Mouse (Mus musculus): Measurements from ENCODE around the gene Tab2. TPM values are rescaled to one million over a fixed set of nuclear protein-coding genes. Genes with fewer than 3 reads are reported as not detected.
A peak's percentile ranks its signal among the peaks of the same experiment; 100 is the strongest.

Tab2 gene
- polyA plus RNA-seq (2015; fragmentation: Nextera tagmentation; extraction: Ambion mirVana): 17.1 and 18.8 TPM in 2 replicates

DNA sequence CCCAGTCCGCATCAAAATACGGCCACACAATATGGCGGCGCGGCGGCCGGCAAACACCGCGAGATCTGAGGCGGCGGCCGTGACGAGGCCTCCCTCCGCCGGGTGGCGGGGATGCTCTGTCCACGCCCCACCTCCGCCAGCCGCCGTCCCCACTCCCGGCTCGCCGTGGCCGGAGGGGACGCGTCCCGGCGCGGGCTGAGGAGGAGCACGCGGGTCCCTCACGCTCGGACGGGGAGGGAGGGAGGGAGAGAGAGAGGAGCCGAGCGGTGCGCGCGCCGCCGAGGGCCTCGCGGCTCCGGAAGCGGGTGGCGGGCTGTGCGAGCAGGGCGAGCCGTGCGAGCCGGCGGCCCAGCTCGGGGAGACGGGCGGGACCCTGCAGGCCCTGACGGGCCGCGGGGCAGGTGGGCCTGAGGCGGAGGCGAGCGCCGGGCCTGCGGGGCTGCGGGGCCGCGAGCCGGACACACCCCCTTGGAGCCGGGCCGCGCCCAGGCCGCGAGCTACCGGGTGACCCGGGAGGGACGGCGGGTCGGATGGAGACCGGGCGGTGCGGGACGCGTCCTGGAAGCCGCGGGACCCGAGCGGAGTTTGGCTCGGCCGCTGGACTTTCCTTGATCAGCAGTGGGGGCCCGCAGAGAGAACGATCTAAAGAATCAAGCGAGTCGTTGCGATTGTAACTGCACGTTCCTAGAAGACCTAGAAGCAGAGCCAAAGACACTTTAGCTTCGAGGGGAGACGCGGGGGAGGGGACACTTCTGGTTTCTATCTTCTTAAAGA is at the start of gene Tab2:
Gene Tab2, minus strand, starts transcription at position 3 of the 774 bp plus-strand sequence.
- Histone ChIP-seq H3K4me3 (replicated peaks) (peak within 1 kb of the TSS; percentile 93), H3K9me3 (no peaks in the 10 kb centered on the region), H3K4me2 (peak within 1 kb of the TSS; percentile 80), H3K27me3 (replicated peaks) (no peaks in the 10 kb centered on the region), H3K4me1 (peaks cover 8% of the 10 kb centered on the region; the same call in 1 of the 2 replicates), H3K36me3 (no peaks in the 10 kb centered on the region), H3K27ac (peak within 1 kb of the TSS; percentile 99), H3K9ac (peak within 1 kb of the TSS; percentile 95)
- under 1% methylated on average over 85 of the region's 97 CpGs for WGBS
- peak; percentile 94 for ATAC-seq (ENCODE audit: insufficient read depth, low FRiP score, low read depth)

- ATAC-seq (ENCODE audit: insufficient read depth, low FRiP score, low read depth): no peak
- H3K9me3 ChIP-seq: no peaks in the 10 kb centered on the region
- 68% methylated on average over 10 of the region's 10 CpGs for WGBS
- H3K36me3 ChIP-seq: no peaks in the 10 kb centered on the region
- H3K9ac ChIP-seq: no peak overlapping the region
- no peak overlapping the region for H3K4me2 ChIP-seq
- no peak overlapping the region for H3K4me3 ChIP-seq (replicated peaks)
- no peaks in the 10 kb centered on the region for H3K27me3 ChIP-seq (replicated peaks)
- no peaks in the 10 kb centered on the region for H3K4me1 ChIP-seq
- no peak overlapping the region for H3K27ac ChIP-seq
Observed at GRCm38 (mm10) chr10:7992258-7992919, 36.4 kb upstream of the Tab2 start.

- H3K4me2 ChIP-seq: no peak overlapping the region
- no peaks in the 10 kb centered on the region for H3K27me3 ChIP-seq (replicated peaks)
- no peak for ATAC-seq (ENCODE audit: insufficient read depth, low FRiP score, low read depth)
- H3K9me3 ChIP-seq: no peaks in the 10 kb centered on the region
- no peaks in the 10 kb centered on the region for H3K36me3 ChIP-seq
- H3K9ac ChIP-seq: no peak overlapping the region
- H3K27ac ChIP-seq: no peak overlapping the region
- H3K4me1 ChIP-seq: no peaks in the 10 kb centered on the region
- 61% methylated on average over 5 of the region's 5 CpGs for WGBS
- H3K4me3 ChIP-seq (replicated peaks): no peak overlapping the region
Observed at GRCm38 (mm10) chr10:7991596-7991995, 35.6 kb upstream of the Tab2 start.

GRCm38 (mm10) chr10:7987521-7987920 is 31.5 kb upstream of the Tab2 start:
- Histone ChIP-seq H3K9me3 (no peaks in the 10 kb centered on the region), H3K27me3 (replicated peaks) (no peaks in the 10 kb centered on the region), H3K4me3 (replicated peaks) (no peak overlapping the region), H3K36me3 (no peaks in the 10 kb centered on the region), H3K9ac (no peak overlapping the region), H3K4me1 (no peaks in the 10 kb centered on the region), H3K27ac (no peak overlapping the region), H3K4me2 (no peak overlapping the region)
- ATAC-seq (ENCODE audit: insufficient read depth, low FRiP score, low read depth): no peak
- WGBS: 85% methylated on average over 8 of the region's 8 CpGs

GRCm38 (mm10) chr10:7976462-7976861 is 20.4 kb upstream of the Tab2 start:
- WGBS: 91% methylated on average over 9 of the region's 9 CpGs
- H3K9me3 ChIP-seq: no peaks in the 10 kb centered on the region

GRCm38 (mm10) chr10:7968747-7969280 is 12.8 kb upstream of the Tab2 start:
- Histone ChIP-seq H3K27ac (no peak overlapping the region), H3K4me2 (no peak overlapping the region), H3K9ac (no peak overlapping the region), H3K27me3 (replicated peaks) (no peaks in the 10 kb centered on the region), H3K9me3 (no peaks in the 10 kb centered on the region), H3K4me3 (replicated peaks) (no peak overlapping the region), H3K4me1 (no peaks in the 10 kb centered on the region), H3K36me3 (no peaks in the 10 kb centered on the region)
- no peak for ATAC-seq (ENCODE audit: insufficient read depth, low FRiP score, low read depth)
- 93% methylated on average over 2 of the region's 2 CpGs for WGBS

More at GRCm38 (mm10) chr10:7976462-7976861, 20.4 kb upstream of the Tab2 start:
- Histone ChIP-seq H3K9ac (no peak overlapping the region), H3K27me3 (replicated peaks) (no peaks in the 10 kb centered on the region), H3K4me1 (no peaks in the 10 kb centered on the region), H3K36me3 (no peaks in the 10 kb centered on the region), H3K27ac (no peak overlapping the region), H3K4me2 (no peak overlapping the region), H3K4me3 (replicated peaks) (no peak overlapping the region)
- ATAC-seq (ENCODE audit: insufficient read depth, low FRiP score, low read depth): no peak

DNA sequence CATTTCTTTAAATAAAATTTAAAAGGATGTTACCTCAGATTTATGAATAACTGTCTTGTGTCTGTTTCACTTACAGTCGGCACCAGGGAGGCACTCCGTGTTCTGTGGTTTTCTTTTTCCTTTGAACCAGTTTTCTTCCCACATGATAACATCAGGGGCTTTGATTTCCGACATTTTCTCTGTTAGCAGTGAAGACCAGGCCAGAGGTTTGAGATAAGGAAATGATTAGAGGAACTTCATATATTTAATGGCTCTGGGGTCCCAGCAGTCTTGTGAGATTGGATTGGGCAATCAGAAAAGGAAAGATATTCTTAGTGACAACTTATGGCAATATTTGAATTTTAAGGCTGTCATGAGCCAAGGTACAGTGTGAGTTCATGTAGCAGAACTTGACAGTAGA is 11.1 kb upstream of the Tab2 start:
- Histone ChIP-seq H3K36me3 (no peaks in the 10 kb centered on the region), H3K4me3 (replicated peaks) (no peak overlapping the region), H3K4me1 (no peaks in the 10 kb centered on the region), H3K9ac (no peak overlapping the region), H3K27ac (no peak overlapping the region), H3K27me3 (replicated peaks) (no peaks in the 10 kb centered on the region), H3K9me3 (no peaks in the 10 kb centered on the region), H3K4me2 (no peak overlapping the region)
- 61% methylated on average over 3 of the region's 3 CpGs for WGBS
- ATAC-seq (ENCODE audit: insufficient read depth, low FRiP score, low read depth): no peak

GRCm38 (mm10) chr10:7959073-7959472 is 3.0 kb upstream of the Tab2 start:
- WGBS: 64% methylated on average over 6 of the region's 6 CpGs
- Histone ChIP-seq H3K4me2 (no peak overlapping the region), H3K9me3 (no peaks in the 10 kb centered on the region), H3K27me3 (replicated peaks) (no peaks in the 10 kb centered on the region), H3K36me3 (no peaks in the 10 kb centered on the region), H3K4me1 (peaks cover under 1% of the 10 kb centered on the region; the same call in 1 of the 2 replicates), H3K27ac (no peak overlapping the region), H3K9ac (no peak overlapping the region), H3K4me3 (replicated peaks) (no peak overlapping the region)
- ATAC-seq (ENCODE audit: insufficient read depth, low FRiP score, low read depth): no peak

- Histone ChIP-seq H3K9me3 (no peaks in the 10 kb centered on the region), H3K9ac (peak overlapping the region; percentile 95), H3K27ac (peak overlapping the region; percentile 99), H3K36me3 (no peaks in the 10 kb centered on the region), H3K4me1 (peaks cover 8% of the 10 kb centered on the region; the same call in 1 of the 2 replicates), H3K4me2 (peak overlapping the region; percentile 80), H3K27me3 (replicated peaks) (no peaks in the 10 kb centered on the region), H3K4me3 (replicated peaks) (peak overlapping the region; percentile 93)
- WGBS: 0% methylated on average over 14 of the region's 76 CpGs
- peak; percentile 16 for ATAC-seq (ENCODE audit: insufficient read depth, low FRiP score, low read depth)
Observed at GRCm38 (mm10) chr10:7955634-7956121, 352 bp downstream of the Tab2 start.

- H3K4me1 ChIP-seq: peaks cover 8% of the 10 kb centered on the region; the same call in 1 of the 2 replicates
- H3K27me3 ChIP-seq (replicated peaks): no peaks in the 10 kb centered on the region
- H3K36me3 ChIP-seq: no peaks in the 10 kb centered on the region
- ATAC-seq (ENCODE audit: insufficient read depth, low FRiP score, low read depth): no peak
- peak overlapping the region; percentile 95 for H3K9ac ChIP-seq
- peak overlapping the region; percentile 99 for H3K27ac ChIP-seq
- peak overlapping the region; percentile 93 for H3K4me3 ChIP-seq (replicated peaks)
- WGBS: under 1% methylated on average over 24 of the region's 31 CpGs
- no peaks in the 10 kb centered on the region for H3K9me3 ChIP-seq
- peak overlapping the region; percentile 80 for H3K4me2 ChIP-seq
Observed at GRCm38 (mm10) chr10:7954989-7955633, 919 bp downstream of the Tab2 start.

DNA sequence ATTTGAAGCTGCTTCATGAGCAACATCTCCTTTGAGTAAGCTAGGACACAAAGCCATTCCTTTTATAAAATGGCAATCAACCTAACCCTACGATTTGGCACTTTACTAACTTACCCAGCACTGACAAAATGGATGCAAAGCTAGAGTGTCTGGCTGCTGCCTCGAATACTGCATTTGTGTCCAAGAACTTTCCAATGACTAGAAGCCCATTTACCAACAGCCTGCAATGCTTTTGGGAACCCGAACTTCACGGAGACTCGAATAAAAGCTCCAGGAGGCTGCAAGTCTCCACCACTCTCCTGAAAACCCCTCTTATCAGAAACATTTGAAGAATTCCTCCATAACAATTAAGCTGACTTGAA is 1.4 kb downstream of the Tab2 start:
- 2% methylated on average over 5 of the region's 5 CpGs for WGBS
- Histone ChIP-seq H3K4me1 (peaks cover 8% of the 10 kb centered on the region; the same call in 1 of the 2 replicates), H3K27me3 (replicated peaks) (no peaks in the 10 kb centered on the region), H3K4me2 (peak overlapping the region; percentile 80), H3K4me3 (replicated peaks) (peak overlapping the region; percentile 93), H3K9me3 (no peaks in the 10 kb centered on the region), H3K9ac (peak overlapping the region; percentile 95; the same call in 1 of the 2 replicates), H3K27ac (peak overlapping the region; percentile 99), H3K36me3 (no peaks in the 10 kb centered on the region)
- ATAC-seq (ENCODE audit: insufficient read depth, low FRiP score, low read depth): no peak
